Mouse (Mus musculus): Measurements from ENCODE around the gene Gm49340. TPM values are rescaled to one million over a fixed set of nuclear protein-coding genes. Genes with fewer than 3 reads are reported as not detected.
"Not testable (repeated sequence)": the region's sequence is repeated elsewhere in the genome, so short reads cannot be mapped to it uniquely, and the experiment has no call there.

The Gm49340 gene
- total RNA-seq (2015; ENCODE audit: low replicate concordance) (not detected in 2 replicates), total RNA-seq (2017; ENCODE audit: low replicate concordance) (not detected in 2 replicates)

DNA sequence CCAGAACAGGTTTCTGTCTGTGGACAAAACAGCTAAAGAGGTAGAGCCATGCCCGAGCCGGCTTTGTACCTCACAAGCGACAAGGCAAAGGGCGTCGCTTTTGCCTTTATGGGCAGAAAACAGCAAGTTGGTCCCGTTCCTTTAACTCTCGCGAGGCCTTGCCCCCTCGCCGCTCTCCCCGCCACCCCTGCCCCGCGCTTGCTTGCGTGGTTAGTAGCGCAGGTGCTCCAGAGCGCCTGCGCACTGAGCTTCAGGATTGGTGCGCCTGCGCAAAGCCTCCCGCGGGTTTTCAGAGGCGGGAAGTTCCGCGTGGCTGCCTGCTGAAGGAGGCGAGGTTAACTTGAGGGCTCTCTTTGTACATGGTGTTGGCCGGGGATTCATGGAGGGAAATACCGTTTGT is at the start of gene Gm49340, which contains the start of the genes Aspa and Spata22:
TSS of gene Gm49340 (plus strand) at position 300 of the 400 bp plus-strand sequence.
TSS of gene Aspa (minus strand) at position 155 of the 400 bp plus-strand sequence.
TSS of gene Spata22 (plus strand) at position 300 of the 400 bp plus-strand sequence.
- ATAC-seq (replicated peaks; ENCODE audit: low FRiP score, poor library complexity, severe bottlenecking): no peak

DNA sequence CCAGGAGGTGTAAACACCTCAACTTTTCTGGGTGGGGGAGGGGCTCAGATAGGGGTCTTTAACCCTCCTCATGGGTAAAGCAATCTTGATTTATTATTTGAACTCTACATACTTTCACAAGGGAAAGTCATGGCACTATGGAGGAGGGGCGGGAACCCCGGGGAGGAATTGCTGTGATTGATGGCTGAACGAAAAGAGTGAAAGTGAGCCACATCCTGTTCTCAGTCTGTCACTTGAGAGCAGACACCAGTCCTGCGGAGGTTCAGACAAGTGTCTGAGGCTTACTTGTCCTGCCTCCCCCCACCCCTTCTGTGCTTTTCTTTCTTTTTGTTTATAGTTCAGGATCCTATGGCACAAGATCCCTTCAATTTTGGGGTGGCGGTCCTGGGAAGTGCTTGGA is 48.8 kb upstream of the Gm49340 start:
- no peak for ATAC-seq (replicated peaks; ENCODE audit: low FRiP score, poor library complexity, severe bottlenecking)

DNA sequence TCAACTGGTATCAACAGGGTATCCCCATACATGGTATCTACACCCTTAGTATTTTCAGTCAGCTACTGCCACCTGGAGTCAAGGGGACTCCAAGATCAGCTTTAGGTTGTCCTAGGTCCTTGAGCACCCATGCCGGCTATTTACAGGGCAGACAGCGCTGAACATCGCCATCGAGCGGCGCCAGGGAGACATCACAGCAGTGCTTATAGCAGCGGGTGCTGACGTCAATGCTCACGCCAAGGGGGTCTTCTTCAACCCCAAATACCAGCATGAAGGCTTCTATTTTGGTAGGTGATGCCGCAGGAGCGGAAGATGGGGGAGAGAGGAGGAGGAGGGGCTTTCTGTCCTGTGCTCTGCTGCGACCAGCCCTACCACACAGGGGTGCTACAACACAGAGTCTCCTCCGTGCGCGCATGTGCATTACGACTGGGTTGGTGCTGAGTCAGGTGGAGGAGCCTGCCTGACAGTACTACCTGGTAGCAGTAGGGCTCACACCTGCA is 48.0 kb upstream of the Gm49340 start:
- ATAC-seq (replicated peaks; ENCODE audit: low FRiP score, poor library complexity, severe bottlenecking): no peak

DNA sequence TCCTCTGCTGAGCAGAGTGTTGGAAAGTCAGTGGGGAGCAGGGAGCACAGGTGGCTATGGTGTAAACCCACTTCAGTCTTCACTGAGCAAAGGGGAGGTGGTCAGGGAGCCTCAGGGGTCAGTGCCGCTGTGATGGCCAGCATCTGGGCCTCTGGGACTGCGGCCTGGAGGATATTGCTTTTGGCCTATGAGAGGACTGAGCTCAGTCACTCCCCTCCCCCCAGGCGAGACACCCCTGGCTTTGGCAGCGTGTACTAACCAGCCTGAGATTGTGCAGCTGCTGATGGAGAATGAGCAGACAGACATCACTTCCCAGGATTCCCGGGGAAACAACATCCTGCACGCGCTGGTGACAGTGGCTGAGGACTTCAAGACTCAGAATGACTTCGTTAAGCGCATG is 46.2 kb upstream of the Gm49340 start:
- ATAC-seq (replicated peaks; ENCODE audit: low FRiP score, poor library complexity, severe bottlenecking): no peak

DNA sequence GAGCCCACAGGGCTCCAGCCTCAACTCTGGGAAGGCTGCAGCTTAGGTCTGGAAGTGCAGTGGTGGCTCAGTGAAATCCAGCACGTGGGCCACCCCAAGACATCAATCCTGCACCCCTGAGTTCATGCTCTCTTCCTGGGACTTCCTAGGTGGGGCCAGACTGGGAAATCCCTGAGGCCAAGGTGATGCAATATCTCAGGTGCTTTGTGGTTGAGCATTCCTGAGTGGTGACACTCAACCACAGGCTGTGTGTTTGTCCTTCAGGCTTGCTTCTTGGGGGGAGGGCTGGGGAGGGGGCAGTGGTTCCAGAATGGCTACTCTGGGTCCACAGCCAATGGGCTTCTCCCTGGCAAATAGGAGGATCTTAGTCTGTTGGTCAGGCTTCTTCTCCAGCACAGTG is 45.6 kb upstream of the Gm49340 start:
- ATAC-seq (replicated peaks; ENCODE audit: low FRiP score, poor library complexity, severe bottlenecking): no peak

DNA sequence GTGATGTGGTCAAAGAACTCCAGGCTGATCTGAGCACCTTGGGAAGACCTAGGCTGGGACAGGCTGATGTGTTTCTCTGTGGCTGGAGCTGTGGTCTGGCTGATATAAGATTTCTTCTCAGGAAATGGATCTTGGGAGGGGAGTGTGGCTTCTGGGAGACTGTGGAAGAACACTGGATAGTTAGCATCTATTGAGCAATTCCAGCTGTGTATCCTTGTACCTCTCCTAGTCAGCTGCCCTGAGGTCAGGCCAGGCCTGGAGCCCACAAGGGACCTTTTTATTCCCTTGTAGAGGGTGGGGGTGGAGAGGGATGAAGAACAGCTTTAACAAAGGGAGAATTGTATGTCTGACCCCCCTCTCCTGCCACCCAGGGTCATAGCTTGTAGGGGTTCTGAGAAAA is 45.2 kb upstream of the Gm49340 start:
- no peak for ATAC-seq (replicated peaks; ENCODE audit: low FRiP score, poor library complexity, severe bottlenecking)

DNA sequence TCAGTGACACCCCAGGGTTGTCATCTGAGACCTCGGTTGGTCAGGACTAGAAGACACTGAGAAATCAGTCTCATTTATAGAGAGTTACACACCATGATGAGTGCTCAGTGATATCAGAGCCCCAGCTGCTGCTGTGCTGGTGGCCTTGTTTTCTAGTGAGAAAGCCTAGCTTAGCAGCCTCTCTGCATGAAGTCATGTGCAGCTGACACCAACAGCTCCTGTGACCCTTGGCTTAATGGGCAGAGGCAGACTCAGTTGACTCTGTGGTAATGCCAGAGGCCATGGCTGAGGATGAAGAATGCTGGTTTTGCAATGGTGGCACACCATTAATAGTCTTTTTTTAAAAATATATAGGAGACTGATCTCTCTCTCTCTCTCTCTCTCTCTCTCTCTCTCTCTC is 39.9 kb upstream of the Gm49340 start:
- no peak for ATAC-seq (replicated peaks; ENCODE audit: low FRiP score, poor library complexity, severe bottlenecking)

DNA sequence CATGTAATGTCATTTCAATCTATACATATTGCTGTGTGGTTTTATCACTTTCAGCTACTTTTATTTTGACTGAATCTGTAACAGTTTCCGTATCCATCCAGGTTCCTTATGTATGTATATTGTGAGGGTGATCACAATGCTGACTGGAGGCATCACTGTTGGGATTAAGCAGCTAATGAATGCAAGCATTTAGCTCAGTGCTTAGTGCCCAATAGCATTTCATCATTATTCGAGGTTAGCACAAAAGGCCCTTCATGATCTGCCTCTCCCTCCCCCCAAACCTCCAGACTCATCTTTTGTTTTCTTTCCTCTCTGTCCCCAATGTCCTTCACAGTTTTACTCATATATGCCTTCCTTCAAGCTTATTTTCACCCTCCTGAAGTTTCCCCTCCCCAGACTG is 26.4 kb upstream of the Gm49340 start:
- ATAC-seq (replicated peaks; ENCODE audit: low FRiP score, poor library complexity, severe bottlenecking): no peak

DNA sequence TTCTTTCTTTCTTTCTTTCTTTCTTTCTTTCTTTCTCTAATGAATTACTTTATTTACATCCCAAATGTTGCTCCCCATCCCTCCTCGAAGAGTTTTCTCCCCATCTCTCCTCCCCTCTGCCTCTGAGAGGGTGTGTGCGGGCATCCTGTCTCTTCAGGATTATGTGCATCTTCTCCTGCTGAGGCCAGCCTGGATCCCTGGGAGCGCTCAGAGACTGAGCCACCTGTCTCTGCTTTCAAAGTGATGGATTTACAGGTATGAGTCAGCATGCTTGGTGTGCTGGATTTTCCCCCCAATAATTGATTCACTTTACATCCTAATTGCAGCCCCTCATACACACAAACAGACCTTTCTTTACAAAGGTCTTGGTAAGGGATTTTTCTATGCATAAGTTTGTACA is 13.6 kb upstream of the Gm49340 start:
- ATAC-seq (replicated peaks; ENCODE audit: low FRiP score, poor library complexity, severe bottlenecking): no peak

DNA sequence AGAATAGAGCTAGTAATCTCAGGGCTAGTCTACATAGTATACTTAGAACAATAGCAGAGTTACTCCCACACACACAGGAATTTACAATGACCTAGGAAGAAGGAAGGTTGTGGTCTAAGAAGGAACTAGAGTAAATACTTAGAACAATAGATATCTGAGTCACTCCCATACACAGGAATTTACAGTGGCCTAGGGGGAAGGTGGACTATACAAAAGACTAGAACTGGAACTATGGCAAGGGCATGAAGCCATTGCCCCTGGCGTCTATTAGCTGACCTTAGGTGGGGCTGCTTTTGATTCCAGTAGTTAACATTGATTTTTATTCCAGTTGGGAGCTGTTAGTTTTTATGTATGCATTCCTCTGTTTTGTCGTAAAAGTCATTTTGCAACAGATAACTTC is 11.0 kb upstream of the Gm49340 start:
- ATAC-seq (replicated peaks; ENCODE audit: low FRiP score, poor library complexity, severe bottlenecking): not testable (repeated sequence)

DNA sequence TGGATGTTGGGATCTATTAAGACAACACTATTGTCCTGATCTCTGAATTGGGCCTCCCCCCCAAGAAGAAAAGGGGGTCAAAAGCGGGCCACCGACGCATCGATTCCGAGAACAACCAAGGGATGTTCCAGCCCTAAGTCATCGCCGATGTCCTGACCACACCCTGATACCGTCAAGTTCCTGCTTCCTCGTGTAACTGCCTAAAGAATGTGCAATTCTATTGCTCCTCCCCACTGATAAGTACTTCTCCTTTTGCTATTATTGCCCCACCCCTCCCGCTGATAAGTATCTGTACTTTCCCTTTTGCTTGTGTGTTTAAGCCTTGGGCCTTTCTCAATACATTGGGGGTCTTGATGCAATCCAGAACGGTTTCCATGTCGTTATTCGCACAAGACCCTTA is 8.5 kb upstream of the Gm49340 start:
- ATAC-seq (replicated peaks; ENCODE audit: low FRiP score, poor library complexity, severe bottlenecking): not testable (repeated sequence)

DNA sequence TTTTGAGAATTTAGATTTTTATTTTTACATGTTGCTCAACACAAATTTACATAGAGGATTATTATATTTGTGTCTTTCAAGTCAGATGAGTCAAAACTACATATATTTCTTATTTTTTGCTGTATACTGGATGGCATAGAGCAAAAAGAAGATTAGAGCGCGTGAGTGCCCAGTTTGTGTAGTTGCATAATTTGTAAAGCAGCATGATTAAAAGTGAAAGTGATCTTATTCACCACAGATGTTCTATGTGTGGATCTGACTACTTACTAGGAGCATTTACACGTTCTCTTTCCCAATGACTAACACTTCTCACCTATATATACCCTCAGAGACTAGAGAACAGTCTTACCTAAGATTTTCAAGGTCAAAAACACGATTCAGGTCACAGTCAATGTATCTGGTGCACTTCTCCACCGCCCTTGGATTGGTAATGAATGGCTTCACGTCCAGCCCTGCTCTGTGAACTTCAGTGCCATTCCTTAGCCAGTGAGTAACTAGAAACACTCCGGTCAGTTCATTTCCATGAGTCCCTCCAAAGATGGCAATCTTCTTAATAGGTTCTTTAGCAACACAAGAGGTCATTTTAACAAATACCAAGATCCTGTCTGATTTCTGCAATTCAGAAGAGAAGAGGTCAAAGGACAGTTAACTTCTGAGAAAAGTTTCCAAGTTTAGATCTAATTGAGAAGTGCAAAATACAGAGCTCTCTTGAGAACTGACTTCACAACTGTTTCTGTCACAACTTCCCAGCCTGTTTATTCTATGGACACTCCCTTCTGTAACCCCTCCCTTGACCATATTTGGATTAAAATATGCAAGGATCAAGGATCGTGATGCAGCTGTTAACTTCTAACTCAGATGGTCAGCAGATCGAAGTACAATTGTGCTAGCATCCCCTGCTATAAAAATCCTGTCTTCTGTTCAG is 5.4 kb upstream of the Gm49340 start:
- no peak for ATAC-seq (replicated peaks; ENCODE audit: low FRiP score, poor library complexity, severe bottlenecking)

DNA sequence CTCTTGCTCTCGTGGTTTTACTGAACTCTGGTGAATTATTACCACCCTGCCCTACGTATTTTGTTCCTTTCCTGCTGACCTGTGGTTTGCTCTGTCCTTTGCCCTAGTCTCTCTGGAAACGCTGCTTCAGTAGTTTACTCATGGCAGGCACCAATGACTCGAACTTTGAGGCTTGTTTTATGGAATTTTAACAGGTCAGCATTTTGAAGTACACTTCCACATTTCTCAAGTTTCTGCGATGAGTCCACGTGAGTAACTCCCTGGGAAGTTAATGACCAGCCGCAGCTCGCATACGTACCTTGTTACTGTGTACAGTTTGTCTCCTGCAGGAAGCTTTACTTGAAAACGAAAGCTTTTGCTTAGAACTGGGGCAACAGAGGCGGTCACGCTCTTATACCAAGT is 3.1 kb upstream of the Gm49340 start:
- no peak for ATAC-seq (replicated peaks; ENCODE audit: low FRiP score, poor library complexity, severe bottlenecking)

DNA sequence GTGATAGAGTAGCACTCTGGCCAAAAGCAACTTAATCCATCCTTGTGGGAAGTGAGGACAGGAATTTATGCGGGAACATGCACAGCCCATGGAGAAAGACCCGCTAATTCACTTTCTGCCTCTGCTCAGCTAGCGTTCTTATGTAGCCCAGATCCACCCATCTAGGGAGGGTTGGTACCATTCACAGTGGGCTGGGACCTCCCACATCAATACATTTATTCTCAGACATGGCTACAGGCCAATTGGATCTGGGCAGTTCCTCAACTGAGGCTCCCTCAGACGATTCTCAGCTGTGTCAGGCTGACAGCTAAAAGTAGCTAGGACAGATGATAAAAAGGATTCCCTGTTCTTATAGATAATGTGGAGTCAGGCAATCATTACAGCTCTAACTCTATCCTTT is 2.2 kb upstream of the Gm49340 start:
- ATAC-seq (replicated peaks; ENCODE audit: low FRiP score, poor library complexity, severe bottlenecking): no peak

DNA sequence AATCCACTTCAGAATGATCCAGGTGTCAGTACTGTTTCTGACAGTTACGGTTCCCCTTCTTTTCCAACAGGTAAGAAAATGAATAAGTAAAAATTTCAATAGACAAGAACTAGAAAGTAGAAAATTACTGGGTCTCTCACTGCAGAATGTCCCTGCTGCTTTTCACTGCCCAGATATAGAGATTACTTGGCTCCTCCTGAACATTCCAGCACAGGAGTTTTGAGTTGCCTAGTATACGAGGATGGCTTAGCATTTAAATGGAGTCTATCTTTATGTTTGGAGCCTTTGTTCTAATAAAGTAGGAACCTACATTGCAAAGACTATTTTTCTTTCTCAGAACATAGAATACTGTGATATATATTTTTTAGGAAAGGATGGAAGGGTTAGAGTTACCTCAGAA is 3.8 kb downstream of the Gm49340 start:
- ATAC-seq (replicated peaks; ENCODE audit: low FRiP score, poor library complexity, severe bottlenecking): no peak

DNA sequence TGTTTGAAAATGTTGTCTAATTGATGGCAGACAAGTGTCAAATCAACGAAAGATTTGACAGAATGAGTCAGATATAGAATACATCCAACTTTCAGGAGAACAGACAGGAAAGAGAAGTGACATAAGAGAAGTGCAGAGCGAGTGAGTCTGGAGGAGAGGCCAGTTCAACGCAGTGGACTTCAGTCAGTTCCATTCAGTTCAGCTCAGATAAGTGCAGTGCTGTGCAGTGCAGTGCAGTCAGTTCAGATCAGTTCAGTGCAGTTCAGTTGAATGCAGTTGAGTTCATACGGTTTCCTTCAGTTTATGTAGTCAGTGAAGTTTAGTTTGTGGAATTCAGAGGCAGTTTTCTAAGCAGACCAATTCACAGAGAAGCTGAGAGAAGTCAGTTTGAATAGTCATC is 7.4 kb downstream of the Gm49340 start:
- ATAC-seq (replicated peaks; ENCODE audit: low FRiP score, poor library complexity, severe bottlenecking): no peak

DNA sequence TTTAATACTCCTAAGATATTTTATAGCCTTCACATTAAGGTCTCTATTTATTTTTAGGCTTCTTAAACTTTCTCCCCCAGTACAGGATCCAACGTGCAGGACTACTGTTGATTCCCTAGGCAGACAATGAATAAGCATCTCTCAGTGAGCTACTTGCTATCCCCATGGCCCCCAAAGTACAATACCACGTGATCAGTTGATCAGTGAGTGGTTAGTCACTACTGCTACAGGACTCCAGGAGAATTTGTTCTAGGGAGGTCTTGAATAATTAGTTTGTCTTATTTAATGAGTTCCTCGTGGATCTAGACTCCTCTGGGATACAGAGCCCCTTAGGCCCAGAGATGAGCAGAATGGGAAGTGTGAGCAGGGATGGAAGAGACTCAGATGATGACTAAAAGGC is 20.9 kb downstream of the Gm49340 start, which contains the start of gene Olfr20:
TSS of gene Olfr20 (plus strand) at position 301 of the 400 bp plus-strand sequence.
- ATAC-seq (replicated peaks; ENCODE audit: low FRiP score, poor library complexity, severe bottlenecking): no peak

DNA sequence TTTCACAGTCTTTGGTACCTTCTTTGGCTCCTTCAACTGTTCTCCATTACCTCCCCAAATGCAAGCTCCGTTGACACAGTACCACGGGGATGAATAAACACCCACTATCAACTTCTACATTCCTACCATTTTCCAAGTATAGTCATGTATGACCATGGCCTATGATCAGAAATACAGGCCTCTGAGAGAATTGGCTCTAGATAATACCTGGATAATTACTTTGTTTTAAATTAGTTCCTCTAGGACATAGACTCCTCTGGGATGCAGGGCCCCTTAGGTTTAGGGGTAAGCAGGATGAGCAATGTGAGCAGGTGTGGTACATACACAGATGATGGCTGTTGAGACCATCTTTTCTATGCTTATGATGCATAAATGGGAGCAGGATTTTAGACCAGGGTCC is 41.4 kb downstream of the Gm49340 start, which contains the start of gene Olfr376:
TSS of gene Olfr376 (plus strand) at position 301 of the 400 bp plus-strand sequence.
- no peak for ATAC-seq (replicated peaks; ENCODE audit: low FRiP score, poor library complexity, severe bottlenecking)

DNA sequence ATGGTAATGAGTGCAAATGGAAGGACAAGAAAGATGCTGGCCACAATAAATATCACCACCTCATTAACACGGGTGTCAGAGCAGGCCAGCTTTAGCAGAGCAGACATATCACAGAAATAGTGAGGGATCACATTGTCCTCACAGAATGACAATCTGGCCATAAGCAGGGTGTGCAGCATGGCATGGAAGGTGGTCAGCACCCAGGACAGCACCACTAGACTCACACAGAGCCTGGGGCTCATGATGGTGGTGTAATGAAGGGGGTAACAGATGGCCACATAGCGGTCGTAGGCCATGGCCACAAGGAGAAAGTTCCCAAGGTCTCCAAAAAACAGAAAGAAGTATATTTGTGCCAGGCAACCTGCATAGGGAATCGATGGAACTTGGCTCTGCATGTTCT is 65.8 kb downstream of the Gm49340 start:
- no peak for ATAC-seq (replicated peaks; ENCODE audit: low FRiP score, poor library complexity, severe bottlenecking)

DNA sequence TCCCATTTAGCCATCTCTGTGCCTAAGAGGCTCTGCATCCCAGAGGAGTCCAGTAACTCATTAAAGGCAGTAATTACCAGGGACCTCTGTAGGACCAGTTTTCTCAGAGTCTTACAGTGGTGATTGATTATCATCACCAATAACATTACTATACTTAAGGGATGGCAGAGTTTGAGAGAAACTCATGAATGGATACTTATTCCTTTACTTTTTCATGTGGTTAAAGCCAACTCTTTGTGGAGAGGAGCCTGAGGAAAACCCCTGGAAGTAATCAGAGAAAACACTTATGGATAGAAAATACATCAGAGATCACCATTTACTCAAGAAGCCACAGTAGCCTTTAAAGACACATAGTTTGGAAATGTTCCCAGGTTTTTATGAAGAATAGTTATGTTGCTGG is 70.0 kb downstream of the Gm49340 start, which contains the start of gene Olfr1:
TSS of gene Olfr1 (minus strand) at position 101 of the 400 bp plus-strand sequence.
- ATAC-seq (replicated peaks; ENCODE audit: low FRiP score, poor library complexity, severe bottlenecking): no peak
